21 mouse cellular contexts compared by ENCODE assay signal in the genomic region with DNA sequence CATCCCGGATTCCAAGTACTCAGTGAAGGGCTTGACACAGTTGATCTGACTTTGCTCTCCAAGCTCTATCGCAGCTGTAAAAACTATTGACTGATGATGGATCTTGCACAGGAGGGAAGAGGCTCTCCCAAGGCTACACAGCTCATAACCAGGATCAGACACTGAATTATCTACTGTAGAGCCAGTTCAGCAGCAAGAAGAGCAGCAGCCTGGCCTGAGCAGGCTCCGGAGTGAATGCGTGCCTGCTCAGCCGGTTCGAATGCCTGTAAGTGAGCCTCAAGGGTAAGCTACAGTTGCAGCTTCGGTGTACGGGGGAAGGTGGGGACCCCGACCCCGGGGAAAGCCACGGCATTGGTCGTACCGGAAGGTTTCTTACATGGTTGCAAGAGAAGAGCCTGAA.
"Had no signal": no experiment of that assay in that cellular context is flagged by ENCODE, and none has a peak within 500 bp of the region (broad histone marks: within the 10 kb centered on the region; RNA-seq: fewer than 3 reads in every experiment).

No protein-coding gene starts in this region.

- H3K27ac ChIP-seq: left cerebral cortex, adult 2 months; limb, embryonic 12.5 days; limb, embryonic 15.5 days; liver, embryonic 14.5 days; macrophage; midbrain, embryonic 10.5 days; midbrain, embryonic 13.5 days; neural tube, embryonic 13.5 days; stomach, embryonic 15.5 days had no signal

- H3K4me3 ChIP-seq: left cerebral cortex, adult 2 months; limb, embryonic 12.5 days; limb, embryonic 15.5 days; megakaryocyte, embryonic 14.5 days; midbrain, embryonic 10.5 days; midbrain, embryonic 13.5 days; myocyte; neural tube, embryonic 13.5 days; stomach, embryonic 15.5 days had no signal

- DNase-seq: kidney, postnatal 14 days; kidney, postnatal 4 days; layer of hippocampus, adult 9-11 months; layer of hippocampus, postnatal 36 days; liver, postnatal 0 days; lung, embryonic 14.5 days; retina, postnatal 1 day; right cerebral cortex, postnatal 25 days; spleen, adult 18-20 months; thymus, postnatal 25 days had no signal
